Mouse (Mus musculus): ENCODE data around the gene Mical1.

DNA sequence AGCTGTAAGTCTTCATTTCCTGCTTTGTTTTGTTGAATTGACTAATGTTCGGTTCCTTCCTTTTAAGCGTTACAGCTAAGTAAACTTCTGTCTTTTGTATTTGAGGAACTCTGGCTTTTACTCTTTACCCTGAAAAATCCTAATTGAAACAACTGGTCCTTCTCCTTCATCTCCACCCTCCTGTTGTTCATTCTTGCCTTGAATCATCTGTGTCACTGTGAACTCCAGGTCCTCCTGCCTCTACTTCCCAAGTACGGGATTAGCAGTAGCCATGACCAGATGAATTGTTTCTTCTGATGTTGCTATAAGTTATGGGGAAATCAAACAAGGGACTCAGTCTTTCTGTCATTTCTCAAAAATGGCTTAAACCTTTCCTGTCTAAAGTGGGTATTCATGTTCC, 47.3 kb downstream of the Mical1 start:
- no peak for TF ChIP-seq POLR2A (IDR thresholded peaks at IDR 0.05; ENCODE audit: insufficient read depth, low read length)
- TF ChIP-seq CTCF (IDR thresholded peaks at IDR 0.05; ENCODE audit: low read depth, low read length) = no peak
